Mouse (Mus musculus) CH12.LX (cell line): ENCODE results near the gene Gm49416. TPM values are rescaled to one million over a fixed set of nuclear protein-coding genes. Genes with fewer than 3 reads are reported as not detected.

Experiments used
- DNase-seq: peaks from one replicate; pipeline ENCODE4 v3.0.0-alpha.2; 2013; ENCODE audit errors: extremely low read depth
- H3K27ac ChIP-seq: 2 replicates; pipeline ENCODE4 v1.5.1; 2012; ENCODE audit warnings: low read depth, mild to moderate bottlenecking, control low read depth, moderate library complexity; ENCODE audit not compliant: insufficient read depth
- H3K27me3 ChIP-seq: replicated peaks from 2 replicates; pipeline ENCODE3; 2012; ENCODE audit warnings: inconsistent platforms
- H3K36me3 ChIP-seq, 2 experiments: replicated peaks in 1 of 2; 2 replicates each; pipeline versions ENCODE3 to v1.6.1; 2012; ENCODE audit warnings: inconsistent platforms in 1 of 2, low read length in 1 of 2, mild to moderate bottlenecking in 1 of 2, mixed read lengths in 1 of 2, moderate library complexity in 1 of 2; ENCODE audit not compliant: control insufficient read depth in 1 of 2, insufficient read depth in 1 of 2
- H3K4me1 ChIP-seq, 2 experiments: 2 replicates each; pipeline ENCODE4 v1.6.1; 2012; ENCODE audit warnings: inconsistent platforms in 1 of 2, moderate library complexity in 1 of 2; ENCODE audit not compliant: insufficient read depth in 2 of 2, control insufficient read depth in 1 of 2
- H3K4me2 ChIP-seq: 2 replicates; pipeline ENCODE4 v1.6.1; 2012; ENCODE audit warnings: low read depth, mild to moderate bottlenecking, control low read depth; ENCODE audit not compliant: poor library complexity, insufficient read depth, severe bottlenecking
- H3K4me3 ChIP-seq, 3 experiments: fragments of 150-350 bp in 1 of 3; sonication (generic) in 1 of 3; replicated peaks in 1 of 3; 2 replicates each; pipeline versions ENCODE3 to v1.5.1; 2011 to 2012; ENCODE audit warnings: low read depth in 2 of 3, low read length in 2 of 3, mild to moderate bottlenecking in 2 of 3, moderate library complexity in 2 of 3, control low read depth in 1 of 3, improper control_type of control experiment in 1 of 3, inconsistent platforms in 1 of 3, mixed read lengths in 1 of 3; ENCODE audit not compliant: poor library complexity in 1 of 3
- H3K79me2 ChIP-seq: replicated peaks from 2 replicates; pipeline ENCODE4 v1.6.1; 2012; ENCODE audit warnings: mild to moderate bottlenecking, moderate library complexity; ENCODE audit not compliant: control insufficient read depth, poor library complexity, insufficient read depth, severe bottlenecking; ENCODE audit errors: extremely low read depth
- H3K9ac ChIP-seq: 2 replicates; pipeline ENCODE4 v1.6.1; 2012; ENCODE audit warnings: low read depth, mild to moderate bottlenecking, control low read depth, moderate library complexity; ENCODE audit not compliant: insufficient read depth
- H3K9me3 ChIP-seq: replicated peaks from 2 replicates; pipeline ENCODE3; 2012; ENCODE audit warnings: low read length, inconsistent platforms, mixed read lengths
- BHLHE40 ChIP-seq: IDR thresholded peaks from 2 replicates; pipeline ENCODE4 v1.6.1; 2011; ENCODE audit warnings: mild to moderate bottlenecking, low read depth, low read length, improper control_type of control experiment
- CHD1 ChIP-seq: IDR thresholded peaks from 2 replicates; pipeline ENCODE4 v1.6.1; 2012; ENCODE audit warnings: low read depth, low read length, improper control_type of control experiment, inconsistent platforms
- CHD2 ChIP-seq: IDR thresholded peaks from 2 replicates; pipeline ENCODE4 v1.6.1; 2011; ENCODE audit warnings: low read length, improper control_type of control experiment
- CTCF ChIP-seq, 2 experiments: IDR thresholded peaks in 1 of 2; conservative IDR thresholded peaks in 1 of 2; 2 replicates each; pipeline ENCODE4 v1.5.1; 2011 to 2012; ENCODE audit warnings: low read depth in 2 of 2, low read length in 2 of 2, improper control_type of control experiment in 1 of 2, inconsistent platforms in 1 of 2, mild to moderate bottlenecking in 1 of 2, moderate library complexity in 1 of 2
- EP300 ChIP-seq: IDR thresholded peaks from 2 replicates; pipeline ENCODE4 v1.6.1; 2011; ENCODE audit warnings: low read length, improper control_type of control experiment
- ETS1 ChIP-seq: conservative IDR thresholded peaks from 2 replicates; pipeline ENCODE4 v1.6.1; 2012; ENCODE audit warnings: low read depth, mild to moderate bottlenecking, inconsistent platforms, low read length, improper control_type of control experiment, moderate library complexity
- GABPA ChIP-seq: IDR thresholded peaks from 2 replicates; pipeline ENCODE4 v1.6.1; 2012; ENCODE audit warnings: low read depth, low read length, improper control_type of control experiment, inconsistent platforms; ENCODE audit not compliant: insufficient replicate concordance
- HCFC1 ChIP-seq: IDR thresholded peaks from 2 replicates; pipeline ENCODE4 v1.6.1; 2012; ENCODE audit warnings: low read depth, mild to moderate bottlenecking, inconsistent platforms, low read length, improper control_type of control experiment
- KAT2A ChIP-seq: IDR thresholded peaks from 2 replicates; pipeline ENCODE4 v1.6.1; 2012; ENCODE audit warnings: low read length, improper control_type of control experiment, inconsistent platforms; ENCODE audit not compliant: insufficient replicate concordance
- MAFK ChIP-seq: IDR thresholded peaks from 2 replicates; pipeline ENCODE4 v1.6.1; 2011; ENCODE audit warnings: low read length, improper control_type of control experiment; ENCODE audit not compliant: insufficient replicate concordance
- MAX ChIP-seq: IDR thresholded peaks from 2 replicates; pipeline ENCODE4 v1.6.1; 2011; ENCODE audit warnings: low read length, improper control_type of control experiment
- MAZ ChIP-seq: IDR thresholded peaks from 2 replicates; pipeline ENCODE4 v1.6.1; 2012; ENCODE audit warnings: low read depth, mild to moderate bottlenecking, inconsistent platforms, low read length, improper control_type of control experiment, moderate library complexity
- MYC ChIP-seq: IDR thresholded peaks from 2 replicates; pipeline ENCODE4 v1.6.1; 2011; ENCODE audit warnings: low read depth, mild to moderate bottlenecking, improper control_type of control experiment, low read length
- POLR2A ChIP-seq: IDR thresholded peaks from 2 replicates; pipeline ENCODE4 v1.6.1; 2011; ENCODE audit warnings: low read depth, mild to moderate bottlenecking, improper control_type of control experiment, low read length
- POLR2AphosphoS2 ChIP-seq: IDR thresholded peaks from 2 replicates; pipeline ENCODE4 v1.6.1; 2011; ENCODE audit warnings: low read depth, low read length, improper control_type of control experiment
- RAD21 ChIP-seq: IDR thresholded peaks from 2 replicates; pipeline ENCODE4 v1.6.1; 2011; ENCODE audit warnings: low read depth, mild to moderate bottlenecking, low read length, improper control_type of control experiment, moderate library complexity
- RCOR1 ChIP-seq: conservative IDR thresholded peaks from 2 replicates; pipeline ENCODE4 v1.6.1; 2012; ENCODE audit warnings: low read depth, mild to moderate bottlenecking, inconsistent platforms, low read length, improper control_type of control experiment
- SIN3A ChIP-seq: IDR thresholded peaks from 2 replicates; pipeline ENCODE4 v1.6.1; 2012; ENCODE audit warnings: low read length, improper control_type of control experiment, inconsistent platforms
- SMC3 ChIP-seq: IDR thresholded peaks from 2 replicates; pipeline ENCODE4 v1.6.1; 2011; ENCODE audit warnings: low read depth, low read length, improper control_type of control experiment
- TBP ChIP-seq: conservative IDR thresholded peaks from 2 replicates; pipeline ENCODE4 v1.6.1; 2011; ENCODE audit warnings: low read depth, low read length, improper control_type of control experiment
- TCF12 ChIP-seq: IDR thresholded peaks from 2 replicates; pipeline ENCODE4 v1.6.1; 2014; ENCODE audit warnings: low read depth, mild to moderate bottlenecking, inconsistent platforms, low read length, improper control_type of control experiment
- ZC3H11A ChIP-seq: IDR thresholded peaks from 2 replicates; pipeline ENCODE4 v1.6.1; 2012; ENCODE audit warnings: low read depth, mild to moderate bottlenecking, inconsistent platforms, low read length, improper control_type of control experiment
- ZNF384 ChIP-seq: IDR thresholded peaks from 2 replicates; pipeline ENCODE4 v1.6.1; 2012; ENCODE audit warnings: low read depth, low read length, improper control_type of control experiment, inconsistent platforms
- dilution Hi-C: fragments of 300-500 bp; cut with MboI; formaldehyde crosslinking; loops from 2 replicates; pipeline ENCODE4 v1.14.3; 2020; ENCODE audit warnings: low sequenced_read_pairs; ENCODE audit not compliant: extremely low pct_unique_long_range_greater_than_20kb, extremely low pct_ligation_motif_present
- in situ Hi-C: fragments of 300-500 bp; cut with MboI; formaldehyde crosslinking; loops from 3 replicates; pipeline ENCODE4 v1.14.3; 2019; ENCODE audit warnings: low sequenced_read_pairs, low pct_ligation_motif_present, low pct_unique_long_range_greater_than_20kb, mixed read lengths
- polyA plus RNA-seq: library from polyadenylated mRNA; unstranded; fragments of >175 nt; gene quantifications from 2 replicates; pipeline ENCODE4 v1.2.1, GENCODE M21; 2012; ENCODE audit warnings: low read depth; ENCODE audit not compliant: insufficient read length
- total RNA-seq, 2 experiments: library from RNA; depleted of rRNA; stranded (reverse); fragments of 300-350 nt in 1 of 2; fragments of >200 nt in 1 of 2; gene quantifications; 2 replicates each; pipeline ENCODE4 v1.2.3; 2012 to 2014

Gm49416 gene
- total and polyA plus RNA-seq, 3 experiments: 11.1 TPM; not detected in 2

DNA sequence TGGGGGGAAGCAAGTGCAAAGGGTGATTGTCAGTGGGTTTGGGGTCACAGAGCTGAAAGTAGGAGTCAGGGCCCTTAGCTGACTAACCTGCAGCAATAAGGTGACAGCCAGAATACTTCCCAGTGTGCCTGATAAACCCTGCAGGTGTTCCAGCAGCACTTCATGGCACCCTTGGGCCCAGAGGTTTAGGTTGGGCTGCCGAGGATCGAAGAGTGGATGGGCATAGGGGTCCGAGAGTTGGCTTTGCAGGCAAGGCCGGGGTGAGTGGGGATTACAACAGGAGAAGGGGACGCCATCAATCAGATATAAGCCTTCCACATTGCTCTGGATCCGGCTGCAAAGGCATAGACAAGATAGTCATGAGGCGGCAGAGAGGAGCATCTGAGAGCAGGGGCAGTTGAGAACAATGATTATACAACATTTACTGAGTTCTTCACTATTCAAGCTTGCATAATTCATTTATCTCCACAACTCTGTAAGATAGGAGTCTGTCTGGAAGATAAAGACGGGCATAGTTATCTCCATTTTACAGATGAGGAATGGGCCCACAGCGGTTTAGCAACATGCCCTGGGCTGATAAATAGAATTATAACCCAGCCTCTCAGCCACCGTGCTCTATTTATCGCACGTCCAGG, 39.3 kb downstream of the Gm49416 start:
- peaks cover 30 to 68% of the 10 kb centered on the region in 2 experiments for H3K36me3 ChIP-seq
- H3K4me3 ChIP-seq: no peak overlapping the region
- in situ Hi-C loops (no loop called here), dilution Hi-C loops (no loop called here)
- no peak for DNase-seq
- no peak for TF ChIP-seq TCF12
- TF ChIP-seq CTCF (conservative IDR thresholded peaks at IDR 0.05 in 1 of 2, IDR thresholded peaks at IDR 0.05 in 1 of 2; ENCODE audit: low read depth in 2 of 2, low read length in 2 of 2): no peak
- no peak for TF ChIP-seq MAFK
- TF ChIP-seq ZC3H11A: no peak
- no peak for TF ChIP-seq RAD21
- TF ChIP-seq TBP: no peak
- no peak for TF ChIP-seq CHD2
- no peak for TF ChIP-seq POLR2A
- no peak for TF ChIP-seq HCFC1
- no peak for TF ChIP-seq ETS1
- TF ChIP-seq GABPA: no peak
- TF ChIP-seq EP300: no peak
- TF ChIP-seq MYC: no peak
- TF ChIP-seq CHD1: no peak
- no peaks in the 10 kb centered on the region for H3K27me3 ChIP-seq
- no peaks in the 10 kb centered on the region for H3K9me3 ChIP-seq
- peaks cover 6% of the 10 kb centered on the region for H3K79me2 ChIP-seq
- H3K4me2 ChIP-seq: no peak overlapping the region
- peaks cover 12 to 32% of the 10 kb centered on the region in 2 experiments; a peak in 3 of 4 replicates for H3K4me1 ChIP-seq
- no peak overlapping the region; the same call in 1 of the 2 replicates for H3K27ac ChIP-seq
- no peak overlapping the region for H3K9ac ChIP-seq

DNA sequence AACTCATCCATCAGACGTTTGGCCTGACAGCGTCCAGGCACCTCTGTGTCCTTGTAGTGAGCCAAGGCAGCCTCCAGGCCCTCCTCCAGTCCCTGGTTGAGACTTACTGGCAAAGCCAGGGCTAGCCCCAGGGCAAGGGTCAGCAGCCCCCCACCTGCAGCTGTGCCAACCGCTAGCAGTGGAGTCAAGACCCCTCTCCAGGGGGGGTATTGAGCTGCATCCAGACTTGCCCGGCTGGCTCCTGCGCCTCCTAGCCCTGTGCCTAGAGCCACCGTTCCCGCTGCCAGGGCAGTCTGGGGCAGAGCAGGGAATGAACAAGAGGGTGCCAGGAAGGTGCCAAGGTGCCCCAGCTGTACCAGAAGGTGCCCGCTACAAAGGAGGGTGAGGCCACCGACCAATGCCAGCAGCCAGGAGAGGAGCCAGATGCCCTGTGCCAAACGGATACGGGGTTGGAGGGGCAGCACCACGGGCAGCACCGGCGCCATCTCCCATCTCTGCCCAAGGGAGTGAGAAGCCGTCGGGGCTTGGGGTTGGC, 40.0 kb downstream of the Gm49416 start:
- no peak for DNase-seq
- TF ChIP-seq TBP: no peak
- TF ChIP-seq MAX: no peak
- TF ChIP-seq MAZ: no peak
- TF ChIP-seq MYC: no peak
- no peak for TF ChIP-seq SIN3A
- no peak for TF ChIP-seq SMC3
- TF ChIP-seq CHD1: no peak
- TF ChIP-seq KAT2A: no peak
- TF ChIP-seq ZC3H11A: no peak
- TF ChIP-seq POLR2AphosphoS2: no peak
- no peak for TF ChIP-seq RCOR1
- TF ChIP-seq ZNF384: no peak
- TF ChIP-seq EP300: no peak
- no peak for TF ChIP-seq TCF12
- TF ChIP-seq GABPA: no peak
- no peak for TF ChIP-seq RAD21
- TF ChIP-seq BHLHE40: no peak
- Histone ChIP-seq H3K36me3 (peaks cover 37 to 69% of the 10 kb centered on the region in 2 experiments), H3K4me2 (peak overlapping the region; percentile 18), H3K4me1 (peaks cover 12 to 31% of the 10 kb centered on the region in 2 experiments; a peak in 3 of 4 replicates), H3K27me3 (no peaks in the 10 kb centered on the region), H3K4me3 (peak overlapping the region; percentile 80 to 93 (median 89)), H3K27ac (peak overlapping the region; percentile 48), H3K9me3 (no peaks in the 10 kb centered on the region), H3K9ac (0 out of 2 replicates have a peak overlapping the region, but pooled peaks have one; percentile 83), H3K79me2 (peaks cover 6% of the 10 kb centered on the region)
- in situ Hi-C loops: no loop called here
- dilution Hi-C loops: no loop called here
